Mouse (Mus musculus) intestine, embryonic 16.5 days (tissue): ENCODE measurements around the gene Camk2b. TPM values are rescaled to one million over a fixed set of nuclear protein-coding genes. Genes with fewer than 3 reads are reported as not detected.
"Not testable (repeated sequence)": the region's sequence is repeated elsewhere in the genome, so short reads cannot be mapped to it uniquely, and the experiment has no call there.

Source experiments
- ATAC-seq: fragments of 200-750 bp; cut with Nextera tagmentation; 2 replicates; pipeline ENCODE4 v1.8.0; 2017; ENCODE audit warnings: moderate TSS enrichment, moderate library complexity
- H3K27ac ChIP-seq: fragments of 300-500 bp; sonication (generic); 2 replicates; pipeline ENCODE4 v1.5.1; 2014; ENCODE audit warnings: mild to moderate bottlenecking, low read length
- H3K27me3 ChIP-seq: fragments of 300-500 bp; sonication (generic); replicated peaks from 2 replicates; pipeline ENCODE4 v1.6.1; 2014; ENCODE audit warnings: low read length, control low read depth, mixed read lengths; ENCODE audit not compliant: control insufficient read depth, insufficient read depth
- H3K36me3 ChIP-seq: fragments of 300-500 bp; sonication (generic); 2 replicates; pipeline ENCODE4 v1.6.1; 2014; ENCODE audit warnings: low read length, control low read depth; ENCODE audit not compliant: control insufficient read depth, insufficient read depth
- H3K4me1 ChIP-seq: fragments of 300-500 bp; sonication (generic); 2 replicates; pipeline ENCODE4 v1.6.1; 2014; ENCODE audit warnings: low read length, control low read depth, mixed read lengths; ENCODE audit not compliant: control insufficient read depth, insufficient read depth
- H3K4me2 ChIP-seq: fragments of 300-500 bp; sonication (generic); 2 replicates; pipeline ENCODE4 v1.6.1; 2014; ENCODE audit warnings: low read depth, low read length, control low read depth
- H3K4me3 ChIP-seq: fragments of 300-500 bp; sonication (generic); 2 replicates; pipeline ENCODE4 v1.5.1; 2014; ENCODE audit warnings: mild to moderate bottlenecking, low read length
- H3K9ac ChIP-seq: fragments of 300-500 bp; sonication (generic); 2 replicates; pipeline ENCODE4 v1.6.1; 2014; ENCODE audit warnings: low read depth, low read length
- H3K9me3 ChIP-seq: fragments of 300-500 bp; sonication (generic); 2 replicates; pipeline ENCODE4 v1.6.1; 2016; ENCODE audit warnings: low read length, control low read depth; ENCODE audit not compliant: control insufficient read depth
- WGBS: fragments of 180-500 bp; shearing (Covaris S2); extraction: QIAGEN DNeasy Blood & Tissue Kit; methylation state at CpG from one replicate; pipeline ENCODE4 v1.1.7; 2014; 5-methylcytosine and 5-hydroxymethylcytosine counted together
- polyA plus RNA-seq: library from polyadenylated mRNA; unstranded; fragments of >200 nt; fragmentation: Nextera tagmentation; extraction: Ambion mirVana; gene quantifications from 2 replicates; pipeline ENCODE4 v1.2.1, GENCODE M21; 2015

Gene Camk2b
- polyA plus RNA-seq: 5.8 and 6.8 TPM in 2 replicates

DNA sequence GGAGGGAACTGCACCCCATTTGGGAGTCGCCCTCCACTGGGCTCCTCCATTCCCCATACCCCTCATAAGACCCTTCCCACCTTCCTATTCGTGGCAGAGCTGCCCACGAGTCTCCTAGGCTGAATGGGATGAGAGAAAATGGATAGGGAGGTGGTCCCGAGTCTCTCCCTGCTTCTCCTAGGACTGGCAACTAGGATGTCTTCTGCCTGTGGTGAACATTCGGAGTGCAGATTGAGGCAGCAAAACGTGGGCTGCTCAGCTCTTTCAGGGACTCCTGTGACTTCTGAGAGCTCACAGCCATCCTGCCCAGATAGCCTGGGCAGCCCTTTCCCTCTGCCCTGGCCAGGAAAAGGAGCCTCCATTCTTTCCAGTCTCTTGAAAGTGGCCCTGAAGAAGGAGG, at the start of gene Camk2b:
Gene Camk2b (minus strand): TSS at position 187 of the 400 bp plus-strand sequence.
- H3K27me3 ChIP-seq: peaks cover 81% of the 10 kb centered on the region
- peaks cover 8% of the 10 kb centered on the region; the same call in 1 of the 2 replicates for H3K4me1 ChIP-seq
- no peak within 1 kb of the TSS for H3K27ac ChIP-seq
- peak within 1 kb of the TSS; percentile 55 for H3K9ac ChIP-seq
- no peaks in the 10 kb centered on the region for H3K9me3 ChIP-seq
- no peaks in the 10 kb centered on the region for H3K36me3 ChIP-seq
- ATAC-seq: no peak
- 9% methylated on average over 6 of the region's 6 CpGs for WGBS
- H3K4me2 ChIP-seq: peak within 1 kb of the TSS; percentile 66
- peak within 1 kb of the TSS; percentile 54 for H3K4me3 ChIP-seq

DNA sequence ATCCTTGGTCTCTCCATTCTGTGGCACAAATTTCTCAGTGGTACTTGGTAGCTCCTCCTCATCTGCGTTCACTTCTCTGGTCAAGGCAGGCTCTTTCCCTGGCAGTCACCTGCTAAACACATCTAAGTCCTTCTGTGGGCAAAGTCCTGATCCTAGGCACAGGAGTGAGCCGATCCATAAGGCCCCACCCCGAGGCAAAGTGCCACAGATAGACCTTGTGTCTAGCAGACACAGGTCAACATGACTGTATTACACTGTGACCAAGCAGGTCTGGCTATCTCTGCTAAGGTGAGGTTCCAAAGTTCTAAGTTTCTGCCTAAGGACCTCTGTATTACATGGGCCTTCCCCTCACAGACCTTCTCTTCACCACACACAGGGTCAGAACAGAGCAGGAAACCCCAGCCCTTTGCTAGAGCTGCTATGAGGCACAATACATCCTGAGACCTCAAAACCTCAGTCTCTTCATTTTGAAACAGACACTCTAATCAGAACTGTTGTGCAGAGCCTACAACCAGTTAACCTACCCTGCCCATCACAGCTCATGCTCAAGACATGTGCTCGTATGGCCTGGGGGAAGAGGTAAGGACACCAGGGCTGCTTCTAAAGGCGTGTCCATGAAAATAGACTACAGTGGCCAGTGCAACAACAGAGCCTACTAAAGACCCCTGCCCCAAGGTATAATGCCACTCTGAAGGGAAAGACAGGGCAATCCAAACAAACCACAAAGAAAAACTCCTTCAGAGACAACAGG, 45.7 kb upstream of the Camk2b start:
- H3K9ac ChIP-seq: no peak overlapping the region
- H3K36me3 ChIP-seq: peaks cover 10% of the 10 kb centered on the region
- ATAC-seq: peak; percentile 100
- 0 out of 2 replicates have a peak, but pooled peaks cover 3% of the 10 kb centered on the region for H3K4me1 ChIP-seq
- no peak overlapping the region for H3K4me3 ChIP-seq
- H3K27ac ChIP-seq: peak overlapping the region; percentile 81
- 74% methylated on average over 5 of the region's 5 CpGs for WGBS
- H3K4me2 ChIP-seq: no peak overlapping the region
- H3K9me3 ChIP-seq: no peaks in the 10 kb centered on the region
- H3K27me3 ChIP-seq: no peaks in the 10 kb centered on the region

DNA sequence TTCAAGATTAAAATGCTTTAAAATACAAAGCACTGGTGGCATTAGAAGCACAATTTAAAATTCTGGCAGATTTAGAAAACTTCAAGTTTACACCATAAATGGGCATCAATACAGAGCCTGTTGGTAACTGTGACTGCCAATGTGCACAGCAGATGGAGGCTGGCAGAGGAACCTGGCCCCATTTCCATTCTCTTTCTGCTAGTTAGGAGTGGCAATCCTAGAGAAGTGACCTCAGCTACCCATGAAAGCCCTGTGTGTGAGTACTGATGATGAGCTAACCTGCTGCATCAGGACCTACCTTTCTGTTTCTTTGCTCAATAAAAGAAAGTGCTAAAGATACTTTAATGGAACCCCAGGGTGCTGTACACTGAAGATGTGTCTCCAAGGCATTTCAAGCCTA, 43.8 kb upstream of the Camk2b start:
- Histone ChIP-seq H3K27me3 (no peaks in the 10 kb centered on the region), H3K9ac (no peak overlapping the region), H3K36me3 (peaks cover 10% of the 10 kb centered on the region), H3K9me3 (no peaks in the 10 kb centered on the region), H3K4me2 (no peak overlapping the region), H3K4me1 (0 out of 2 replicates have a peak, but pooled peaks cover 3% of the 10 kb centered on the region), H3K27ac (no peak overlapping the region), H3K4me3 (no peak overlapping the region)
- ATAC-seq: no peak

DNA sequence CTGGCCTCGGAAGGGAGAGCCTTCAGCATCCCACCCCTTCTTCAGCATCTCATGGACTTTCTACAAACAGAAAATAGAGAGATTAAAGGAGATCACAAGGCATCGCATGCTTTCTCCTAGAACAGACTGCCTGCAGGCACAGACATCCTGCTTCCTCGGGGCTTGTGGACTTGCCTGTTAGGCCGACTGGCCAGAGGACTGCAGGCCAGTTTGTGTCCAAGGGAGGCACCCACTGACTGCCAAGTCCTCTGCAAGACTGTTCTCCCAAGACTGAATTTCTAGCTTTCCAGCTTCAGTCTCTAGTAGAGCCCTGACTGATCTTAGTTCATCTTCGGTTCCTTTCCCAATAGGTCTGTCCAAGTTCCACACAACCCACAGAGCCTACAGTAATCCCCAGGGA, 42.1 kb upstream of the Camk2b start:
- H3K36me3 ChIP-seq: peaks cover 9% of the 10 kb centered on the region

DNA sequence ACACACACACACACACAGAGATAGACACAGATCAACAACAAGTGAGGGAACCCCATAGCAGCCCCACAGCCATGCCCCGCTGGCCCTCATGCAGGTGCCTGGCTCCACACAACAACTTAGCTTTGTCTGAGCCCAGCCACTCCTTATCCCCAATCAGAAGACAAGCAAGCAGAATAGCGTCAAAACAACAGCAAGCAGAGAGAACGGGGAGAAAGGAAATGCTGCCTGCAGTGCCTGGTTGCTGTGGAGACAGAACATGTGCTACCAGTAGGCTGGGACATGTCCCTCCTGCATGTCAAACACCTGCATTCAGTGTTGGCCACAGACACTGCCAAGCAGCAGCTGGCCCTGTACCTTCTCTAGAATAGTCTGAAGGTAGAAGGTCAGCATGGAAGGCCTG, 41.6 kb upstream of the Camk2b start:
- peaks cover 5% of the 10 kb centered on the region; the same call in 1 of the 2 replicates for H3K36me3 ChIP-seq
- 72% methylated on average over 3 of the region's 3 CpGs for WGBS

More for the DNA sequence above, 42.1 kb upstream of the Camk2b start:
- no peak overlapping the region for H3K4me3 ChIP-seq
- H3K9me3 ChIP-seq: no peaks in the 10 kb centered on the region
- WGBS: 94% methylated on average over 5 of the region's 5 CpGs
- H3K27me3 ChIP-seq: no peaks in the 10 kb centered on the region
- no peak overlapping the region for H3K27ac ChIP-seq
- 0 out of 2 replicates have a peak, but pooled peaks cover 3% of the 10 kb centered on the region for H3K4me1 ChIP-seq
- no peak overlapping the region for H3K4me2 ChIP-seq
- no peak overlapping the region for H3K9ac ChIP-seq
- ATAC-seq: no peak

DNA sequence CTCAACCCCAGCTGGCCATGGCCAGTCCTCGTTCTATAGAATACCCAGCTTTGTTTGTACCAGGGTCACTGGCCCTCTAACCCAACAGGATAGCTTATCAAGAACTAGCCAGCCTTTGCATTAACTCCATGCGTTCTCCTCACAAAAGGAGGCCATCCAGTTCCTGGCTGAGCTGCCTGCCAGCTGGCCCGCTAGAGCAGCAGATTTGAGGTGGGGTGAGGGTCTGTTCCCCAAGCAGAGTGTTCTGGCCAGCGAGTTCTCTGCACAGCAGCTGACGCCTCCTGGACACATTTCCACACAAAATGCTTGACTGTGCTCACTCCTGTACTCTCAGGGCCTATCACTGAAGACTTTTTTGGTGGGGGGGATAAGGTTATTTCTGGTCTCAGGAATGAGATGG, 38.6 kb upstream of the Camk2b start:
- Histone ChIP-seq H3K4me2 (no peak overlapping the region), H3K9me3 (no peaks in the 10 kb centered on the region), H3K36me3 (peaks cover 5% of the 10 kb centered on the region; the same call in 1 of the 2 replicates), H3K27ac (no peak overlapping the region), H3K9ac (no peak overlapping the region), H3K4me3 (no peak overlapping the region), H3K4me1 (no peaks in the 10 kb centered on the region), H3K27me3 (no peaks in the 10 kb centered on the region)
- 84% methylated on average over 5 of the region's 5 CpGs for WGBS
- ATAC-seq: no peak

More for the DNA sequence above, 41.6 kb upstream of the Camk2b start:
- ATAC-seq: no peak
- H3K9ac ChIP-seq: no peak overlapping the region
- H3K4me3 ChIP-seq: no peak overlapping the region
- no peaks in the 10 kb centered on the region for H3K9me3 ChIP-seq
- no peaks in the 10 kb centered on the region for H3K27me3 ChIP-seq
- no peak overlapping the region for H3K4me2 ChIP-seq
- no peak overlapping the region for H3K27ac ChIP-seq
- H3K4me1 ChIP-seq: 0 out of 2 replicates have a peak, but pooled peaks cover 3% of the 10 kb centered on the region

DNA sequence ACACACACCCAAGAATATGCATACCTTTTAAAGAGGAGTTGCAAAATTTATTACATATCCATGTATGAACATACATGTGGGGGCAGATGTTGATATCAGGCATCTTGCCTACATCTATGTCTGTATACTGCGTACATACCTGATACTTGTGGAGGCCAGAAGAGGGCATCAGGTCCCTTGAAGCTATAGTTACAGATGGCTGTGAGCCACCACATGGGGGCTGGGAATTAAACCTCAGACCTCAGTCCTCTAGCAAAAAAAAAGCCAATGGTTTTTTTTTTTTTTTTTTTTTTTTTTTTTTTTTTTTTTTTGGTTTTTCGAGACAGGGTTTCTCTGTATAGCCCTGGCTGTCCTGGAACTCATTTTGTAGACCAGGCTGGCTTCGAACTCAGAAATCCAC, 30.5 kb upstream of the Camk2b start:
- H3K4me3 ChIP-seq, H3K27me3 ChIP-seq, H3K4me2 ChIP-seq, ATAC-seq, H3K9ac ChIP-seq, H3K27ac ChIP-seq, H3K4me1 ChIP-seq, H3K36me3 ChIP-seq, H3K9me3 ChIP-seq: not testable (repeated sequence)
- 90% methylated on average over 3 of the region's 3 CpGs for WGBS

DNA sequence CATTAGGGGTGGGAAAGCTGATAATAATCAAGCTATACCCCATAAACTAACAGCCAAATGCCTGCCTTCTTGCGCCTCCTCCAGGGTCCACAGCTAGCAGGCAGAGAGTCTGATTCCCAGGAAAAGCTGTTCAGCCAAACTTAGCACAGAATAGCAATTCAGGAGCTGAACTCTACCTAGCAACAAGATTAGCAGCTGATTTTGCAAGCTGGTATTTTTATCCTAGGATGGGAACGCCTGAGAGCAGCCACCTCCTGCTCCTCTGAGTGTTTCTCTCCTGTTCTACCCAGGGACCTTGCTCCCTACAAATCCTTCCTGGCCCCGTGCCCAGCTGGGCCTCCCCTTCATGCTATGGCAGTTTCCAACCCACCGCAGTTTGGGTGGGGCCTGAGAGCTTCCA, 20.8 kb upstream of the Camk2b start:
- 51% methylated on average over 4 of the region's 4 CpGs for WGBS
- Histone ChIP-seq H3K4me2 (no peak overlapping the region), H3K36me3 (no peaks in the 10 kb centered on the region), H3K9ac (no peak overlapping the region), H3K27me3 (no peaks in the 10 kb centered on the region), H3K4me1 (peaks cover 3% of the 10 kb centered on the region; the same call in 1 of the 2 replicates), H3K9me3 (no peaks in the 10 kb centered on the region), H3K4me3 (no peak overlapping the region), H3K27ac (no peak overlapping the region)
- peak; percentile 96 for ATAC-seq

DNA sequence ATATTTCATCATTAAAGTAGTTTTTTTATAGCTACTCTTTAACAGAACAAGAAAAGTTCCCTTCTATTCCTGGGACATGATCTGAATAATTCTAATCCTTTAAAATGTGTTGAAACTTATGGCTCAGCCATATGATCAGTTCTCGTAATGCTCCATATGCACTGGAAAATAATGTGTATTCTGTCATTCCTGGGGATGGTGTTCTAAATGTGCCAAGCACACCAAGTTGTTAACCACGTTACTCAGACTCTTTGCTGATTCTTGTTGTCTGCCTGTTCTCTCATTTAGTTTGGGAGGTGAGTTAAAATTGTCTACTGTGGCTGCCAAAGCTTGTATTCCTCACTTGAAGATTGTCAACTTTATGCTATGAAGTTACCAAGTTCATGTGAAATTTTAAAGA, 12.6 kb upstream of the Camk2b start:
- no peak overlapping the region for H3K4me2 ChIP-seq
- H3K36me3 ChIP-seq: no peaks in the 10 kb centered on the region
- no peak overlapping the region for H3K4me3 ChIP-seq
- no peaks in the 10 kb centered on the region for H3K27me3 ChIP-seq
- 85% methylated on average over 2 of the region's 2 CpGs for WGBS
- no peak overlapping the region for H3K9ac ChIP-seq
- no peaks in the 10 kb centered on the region for H3K9me3 ChIP-seq
- H3K4me1 ChIP-seq: no peaks in the 10 kb centered on the region
- ATAC-seq: no peak
- H3K27ac ChIP-seq: no peak overlapping the region
